Mouse (Mus musculus) embryonic fibroblast, embryonic 13.5 days (primary cell): ENCODE results near the gene Pid1.

Experiments used
- CTCF ChIP-seq: IDR thresholded peaks from 2 replicates; pipeline ENCODE4 v1.5.1; 2011; ENCODE audit warnings: mild to moderate bottlenecking, control low read depth, low read length, moderate library complexity, borderline replicate concordance; ENCODE audit not compliant: insufficient read depth
- POLR2A ChIP-seq: IDR thresholded peaks from 2 replicates; pipeline ENCODE4 v1.6.1; 2011; ENCODE audit warnings: low read depth, mild to moderate bottlenecking, control low read depth, low read length, moderate library complexity

DNA sequence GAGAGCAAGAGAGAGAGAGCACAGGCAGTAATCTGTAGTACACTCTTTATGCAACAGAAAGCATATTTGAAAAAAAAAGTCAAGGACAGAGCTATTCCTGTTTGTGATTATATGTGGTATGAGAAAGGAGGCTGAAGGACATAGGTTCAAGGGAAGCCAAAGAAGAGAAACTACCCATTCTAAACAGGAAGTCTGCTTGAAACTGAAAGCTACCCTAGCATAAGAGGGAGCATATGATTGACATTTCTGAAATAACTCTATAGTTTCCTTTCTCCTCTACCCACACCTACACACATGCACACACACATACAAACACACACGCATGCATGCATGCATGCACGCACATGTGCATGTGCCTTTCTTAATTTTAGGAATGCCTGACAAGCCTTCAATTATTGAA, 123.8 kb downstream of the Pid1 start:
- TF ChIP-seq POLR2A: no peak
- TF ChIP-seq CTCF: no peak
